Mouse (Mus musculus) embryonic facial prominence, embryonic 11.5 days (tissue): ENCODE measurements around the gene Eif4e1b. TPM values are rescaled to one million over a fixed set of nuclear protein-coding genes. Genes with fewer than 3 reads are reported as not detected.

Experiments
- ATAC-seq: fragments of 200-750 bp; cut with Nextera tagmentation; replicated peaks from 2 replicates; pipeline ENCODE4 v1.8.0; 2017; ENCODE audit warnings: low read depth; ENCODE audit not compliant: insufficient number of reproducible peaks, low FRiP score, low TSS enrichment
- DNase-seq: peaks from one replicate; pipeline ENCODE4 v3.0.0-alpha.2; 2015; ENCODE audit warnings: low spot score
- H3K27ac ChIP-seq: fragments of 300-500 bp; sonication (generic); replicated peaks from 2 replicates; pipeline ENCODE4 v1.5.1; 2014; ENCODE audit warnings: mild to moderate bottlenecking, low read depth, low read length, control low read depth
- H3K27me3 ChIP-seq: fragments of 300-500 bp; sonication (generic); 2 replicates; pipeline ENCODE4 v1.6.1; 2014; ENCODE audit warnings: mild to moderate bottlenecking, low read length, moderate library complexity, mixed read lengths; ENCODE audit not compliant: control insufficient read depth, insufficient read depth
- H3K36me3 ChIP-seq: fragments of 300-500 bp; sonication (generic); replicated peaks from 2 replicates; pipeline ENCODE4 v1.6.1; 2014; ENCODE audit warnings: low read depth, mild to moderate bottlenecking, low read length, moderate library complexity, mixed read lengths; ENCODE audit not compliant: control insufficient read depth, insufficient read depth
- H3K4me1 ChIP-seq: fragments of 300-500 bp; sonication (generic); 2 replicates; pipeline ENCODE4 v1.6.1; 2014; ENCODE audit warnings: low read length, mixed read lengths; ENCODE audit not compliant: control insufficient read depth, insufficient read depth
- H3K4me2 ChIP-seq: fragments of 300-500 bp; sonication (generic); 2 replicates; pipeline ENCODE4 v1.6.1; 2014; ENCODE audit warnings: low read depth, mild to moderate bottlenecking, control low read depth, low read length, moderate library complexity
- H3K4me3 ChIP-seq: fragments of 300-500 bp; sonication (generic); 2 replicates; pipeline ENCODE4 v1.5.1; 2014; ENCODE audit warnings: low read depth, low read length, control low read depth
- H3K9ac ChIP-seq: fragments of 300-500 bp; sonication (generic); replicated peaks from 2 replicates; pipeline ENCODE4 v1.6.1; 2014; ENCODE audit warnings: mild to moderate bottlenecking, control low read depth, low read length
- H3K9me3 ChIP-seq: fragments of 300-500 bp; sonication (generic); replicated peaks from 2 replicates; pipeline ENCODE4 v1.6.1; 2016; ENCODE audit warnings: mild to moderate bottlenecking, low read length, inconsistent platforms, mixed read lengths; ENCODE audit not compliant: control insufficient read depth
- WGBS: fragments of 180-500 bp; shearing (Covaris S2); extraction: QIAGEN DNeasy Blood & Tissue Kit; methylation state at CpG from one replicate; pipeline ENCODE4 v1.1.7; 2014; 5-methylcytosine and 5-hydroxymethylcytosine counted together
- polyA plus RNA-seq: library from polyadenylated mRNA; unstranded; fragments of >200 nt; fragmentation: Nextera tagmentation; extraction: Ambion mirVana; gene quantifications from 2 replicates; pipeline ENCODE4 v1.2.1, GENCODE M21; 2014

The Eif4e1b gene
- polyA plus RNA-seq, 1 experiment from 2014 or later, result not detected

GRCm38 (mm10) chr13:54828508-54828907 lies 44.7 kb downstream of the Eif4e1b start:
- Histone ChIP-seq H3K4me2 (no peak overlapping the region), H3K9me3 (no peaks in the 10 kb centered on the region), H3K27ac (no peak overlapping the region), H3K4me3 (no peak overlapping the region), H3K4me1 (no peaks in the 10 kb centered on the region; the same call in 1 of the 2 replicates), H3K36me3 (no peaks in the 10 kb centered on the region), H3K9ac (no peak overlapping the region), H3K27me3 (peaks cover 2% of the 10 kb centered on the region; the same call in 1 of the 2 replicates)
- no peak for DNase-seq
- WGBS, result 58% methylated on average over 6 of the region's 6 CpGs
- ATAC-seq, result no peak

DNA sequence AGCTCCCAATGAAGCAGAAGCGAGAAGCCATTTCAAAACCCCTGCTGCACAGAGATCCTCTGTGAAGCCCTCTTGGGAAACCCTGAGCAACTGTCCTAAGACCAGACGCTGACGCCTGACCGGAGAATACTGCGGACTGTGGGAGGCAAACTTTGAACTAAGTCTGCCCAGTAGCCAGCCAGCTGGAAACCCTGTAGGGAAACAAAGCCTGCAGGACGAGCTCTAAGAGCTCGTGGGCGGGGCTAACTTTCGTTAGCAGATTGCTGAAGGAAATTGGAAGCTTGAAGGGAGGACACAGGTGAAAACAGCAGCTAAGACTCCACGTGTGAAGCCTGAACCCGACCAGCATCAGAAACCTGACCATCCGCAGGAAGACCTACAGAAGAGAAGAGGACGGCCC lies 45.7 kb downstream of the Eif4e1b start:
- Histone ChIP-seq H3K4me2 (no peak overlapping the region), H3K9ac (no peak overlapping the region), H3K4me1 (no peaks in the 10 kb centered on the region; the same call in 1 of the 2 replicates), H3K36me3 (no peaks in the 10 kb centered on the region), H3K27ac (no peak overlapping the region), H3K4me3 (no peak overlapping the region), H3K9me3 (no peaks in the 10 kb centered on the region), H3K27me3 (peaks cover 2% of the 10 kb centered on the region; the same call in 1 of the 2 replicates)
- WGBS, result 3% methylated on average over 13 of the region's 13 CpGs
- DNase-seq (peak; percentile 40), ATAC-seq (no peak)

DNA sequence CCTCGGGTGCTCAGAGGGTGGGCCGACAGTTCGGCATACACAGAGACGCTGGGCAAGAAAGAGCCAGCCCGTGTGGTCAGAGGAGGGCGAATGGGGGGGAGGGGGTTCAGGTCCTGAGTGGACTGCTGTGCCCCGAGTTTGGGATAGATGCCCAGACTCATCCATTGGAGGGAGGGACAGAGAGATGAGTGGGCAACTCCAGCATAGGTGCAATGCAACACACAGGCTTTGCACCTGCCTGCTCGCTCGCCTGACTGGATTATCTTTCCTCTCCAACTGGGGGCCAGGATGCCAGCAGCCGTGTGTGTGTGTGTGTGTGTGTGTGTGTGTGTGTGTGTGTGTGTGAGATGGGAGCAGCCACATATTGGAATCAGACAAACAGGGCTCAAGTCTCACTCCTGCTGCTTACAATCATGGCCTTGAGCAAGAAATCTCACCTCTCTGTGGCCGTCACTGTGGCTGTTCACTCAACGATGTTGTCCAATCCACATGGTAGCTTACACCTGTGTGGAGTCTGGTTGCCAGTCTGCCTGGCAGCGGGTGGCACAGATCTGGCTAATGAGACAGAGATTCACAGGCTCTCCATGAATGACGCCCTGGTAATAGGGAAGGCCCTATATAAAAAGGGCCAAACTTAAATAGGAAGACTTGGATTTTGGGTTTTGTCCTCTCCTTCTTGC lies 52.7 kb downstream of the Eif4e1b start:
- no peak for DNase-seq
- Histone ChIP-seq H3K27ac (no peak overlapping the region), H3K4me1 (no peaks in the 10 kb centered on the region; the same call in 1 of the 2 replicates), H3K4me3 (no peak overlapping the region), H3K9ac (no peak overlapping the region), H3K9me3 (no peaks in the 10 kb centered on the region), H3K36me3 (no peaks in the 10 kb centered on the region), H3K4me2 (no peak overlapping the region), H3K27me3 (no peaks in the 10 kb centered on the region)
- WGBS, result 83% methylated on average over 13 of the region's 14 CpGs
- ATAC-seq, result no peak

DNA sequence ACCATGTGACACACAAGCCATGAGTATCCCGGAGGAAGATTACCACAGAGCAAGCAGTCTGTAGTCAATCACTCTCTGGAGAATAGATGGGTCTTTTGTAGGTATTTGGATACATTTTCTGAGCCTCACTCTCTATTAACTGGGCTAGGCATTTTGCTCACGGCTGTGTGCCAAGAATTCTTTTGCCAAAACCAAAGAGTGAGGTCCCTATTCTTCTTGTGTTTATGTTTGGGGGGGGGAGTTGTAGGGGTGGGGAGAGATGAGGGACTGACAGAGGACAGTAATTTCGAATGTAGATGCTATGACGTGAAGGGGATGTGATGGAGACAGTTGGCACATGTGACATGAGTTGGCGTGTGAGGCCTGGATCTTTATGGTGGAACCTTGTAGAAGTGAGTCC lies 53.3 kb downstream of the Eif4e1b start:
- Histone ChIP-seq H3K4me1 (no peaks in the 10 kb centered on the region; the same call in 1 of the 2 replicates), H3K4me2 (no peak overlapping the region), H3K36me3 (no peaks in the 10 kb centered on the region), H3K9me3 (no peaks in the 10 kb centered on the region), H3K9ac (no peak overlapping the region), H3K27ac (no peak overlapping the region), H3K27me3 (no peaks in the 10 kb centered on the region), H3K4me3 (no peak overlapping the region)
- no peak for DNase-seq
- no peak for ATAC-seq
- 73% methylated on average over 5 of the region's 5 CpGs for WGBS

GRCm38 (mm10) chr13:54837471-54837889 lies 53.7 kb downstream of the Eif4e1b start:
- Histone ChIP-seq H3K27me3 (no peaks in the 10 kb centered on the region), H3K4me2 (no peak overlapping the region), H3K4me3 (no peak overlapping the region), H3K4me1 (no peaks in the 10 kb centered on the region; the same call in 1 of the 2 replicates), H3K27ac (no peak overlapping the region), H3K9ac (no peak overlapping the region), H3K9me3 (no peaks in the 10 kb centered on the region), H3K36me3 (no peaks in the 10 kb centered on the region)
- peak; percentile 39 for DNase-seq
- ATAC-seq, result no peak
- 15% methylated on average over 9 of the region's 9 CpGs for WGBS

Other genes with a start within 250 kb of the Eif4e1b start
- 188 and 204 TPM in 2 replicates for gene 4833439L19Rik, start 218.6 kb upstream of the Eif4e1b start, polyA plus RNA-seq
- 24.9 and 26.0 TPM in 2 replicates for gene Arl10, start 209.0 kb upstream of the Eif4e1b start, polyA plus RNA-seq
- 72.5 and 75.1 TPM in 2 replicates for gene Nop16, start 193.9 kb upstream of the Eif4e1b start, polyA plus RNA-seq
- gene Higd2a, start 193.8 kb upstream of the Eif4e1b start, polyA plus RNA-seq, result 154 and 168 TPM in 2 replicates
- 19.4 and 20.7 TPM in 2 replicates for gene Cltb, start 172.7 kb upstream of the Eif4e1b start, polyA plus RNA-seq
- 89.2 and 96.9 TPM in 2 replicates for gene Faf2, start 162.2 kb upstream of the Eif4e1b start, polyA plus RNA-seq
- 65.0 and 66.6 TPM in 2 replicates for gene Rnf44, start 90.1 kb upstream of the Eif4e1b start, polyA plus RNA-seq
- gene Cdhr2, start 82.5 kb upstream of the Eif4e1b start, polyA plus RNA-seq, result not detected in 2 replicates
- 3.0 and 3.4 TPM in 2 replicates for gene Gprin1, start 34.1 kb upstream of the Eif4e1b start, polyA plus RNA-seq
- 0.36 and 0.46 TPM in 2 replicates for gene Sncb, start 17.4 kb upstream of the Eif4e1b start, polyA plus RNA-seq
- gene Tspan17, start 5.4 kb downstream of the Eif4e1b start, polyA plus RNA-seq, result 6.7 and 8.5 TPM in 2 replicates
- gene Unc5a, start 165.4 kb downstream of the Eif4e1b start, polyA plus RNA-seq, result 1.0 and 1.5 TPM in 2 replicates
- 0.22 and 0.47 TPM in 2 replicates for gene Hk3, start 237.4 kb downstream of the Eif4e1b start, polyA plus RNA-seq